Mouse (Mus musculus) liver, embryonic 14.5 days (tissue): ENCODE measurements at regions not wholly inside any gene's neighbourhood (a gene's known extent, or its start where the extent isn't known, plus 50 kb on each side); places are given as distances from the start of the nearest gene placed in this dataset.

ENCODE experiments used
- CTCF ChIP-seq: IDR thresholded peaks from 2 replicates; pipeline ENCODE4 v1.5.1; 2016; ENCODE audit warnings: antibody characterized with exemption, low read depth, control low read depth
- EP300 ChIP-seq: IDR thresholded peaks from 2 replicates; pipeline ENCODE4 v1.6.1; 2016; ENCODE audit warnings: antibody characterized with exemption, low read depth

DNA sequence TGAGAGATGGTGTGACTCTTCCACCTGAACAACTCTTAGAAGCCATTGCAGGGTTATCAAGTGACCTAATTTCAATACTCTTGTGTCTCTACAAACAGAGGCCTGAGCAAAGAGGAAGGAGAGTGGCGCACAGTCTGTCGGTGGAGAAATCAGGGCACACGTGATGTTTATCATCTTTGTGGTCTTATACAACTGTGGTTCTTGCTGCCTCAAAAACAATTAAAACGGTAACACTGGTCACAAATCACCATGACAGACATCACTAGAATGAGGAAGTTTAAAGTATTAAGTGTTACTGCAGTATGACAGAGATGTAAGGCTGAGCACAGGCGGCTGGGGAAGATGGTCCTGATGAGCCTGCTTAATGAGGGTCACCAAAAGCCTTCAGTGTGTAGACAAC is 73.6 kb downstream of the Sdc1 start:
- TF ChIP-seq CTCF (no peak), EP300 (no peak)
